Mouse (Mus musculus) testis, adult 2 months (tissue): ENCODE measurements at regions not wholly inside any gene's neighbourhood (a gene's known extent, or its start where the extent isn't known, plus 50 kb on each side); places are given as distances from the start of the nearest gene placed in this dataset.

Experiments used
- H3K27ac ChIP-seq: fragments of 200-500 bp; 2 replicates; pipeline ENCODE4 v1.5.1; 2012; ENCODE audit warnings: low read depth, low read length; ENCODE audit not compliant: control insufficient read depth, insufficient read depth
- H3K27me3 ChIP-seq: fragments of 200-500 bp; 2 replicates; pipeline ENCODE4 v1.6.1; 2012; ENCODE audit warnings: mild to moderate bottlenecking, low read length, moderate library complexity; ENCODE audit not compliant: control insufficient read depth, insufficient read depth
- H3K36me3 ChIP-seq: fragments of 200-500 bp; 2 replicates; pipeline ENCODE4 v1.6.1; 2012; ENCODE audit warnings: mild to moderate bottlenecking, low read length; ENCODE audit not compliant: control insufficient read depth, insufficient read depth
- H3K4me1 ChIP-seq: fragments of 200-500 bp; 2 replicates; pipeline ENCODE4 v1.6.1; 2012; ENCODE audit warnings: low read length; ENCODE audit not compliant: control insufficient read depth, insufficient read depth
- H3K4me3 ChIP-seq: fragments of 200-500 bp; 2 replicates; pipeline ENCODE4 v1.5.1; 2012; ENCODE audit warnings: low read depth, mild to moderate bottlenecking, low read length, moderate library complexity, mixed read lengths; ENCODE audit not compliant: control insufficient read depth
- CTCF ChIP-seq: fragments of 200-500 bp; IDR thresholded peaks from 2 replicates; pipeline ENCODE4 v1.5.1; 2012; ENCODE audit warnings: low read depth, mild to moderate bottlenecking, inconsistent platforms, low read length, moderate library complexity; ENCODE audit not compliant: control insufficient read depth, insufficient read depth, insufficient replicate concordance
- POLR2A ChIP-seq: fragments of 200-500 bp; IDR thresholded peaks from 2 replicates; pipeline ENCODE4 v1.6.1; 2012; ENCODE audit warnings: low read depth, mild to moderate bottlenecking, inconsistent platforms, low read length, moderate library complexity; ENCODE audit not compliant: control insufficient read depth

- H3K4me1 ChIP-seq: no peaks in the 10 kb centered on the region
- H3K36me3 ChIP-seq: no peaks in the 10 kb centered on the region
- no peak overlapping the region for H3K27ac ChIP-seq
- TF ChIP-seq POLR2A: no peak
- TF ChIP-seq CTCF: no peak
- no peak overlapping the region for H3K4me3 ChIP-seq
- no peaks in the 10 kb centered on the region for H3K27me3 ChIP-seq
These were observed 515.9 kb downstream of the Tns3 start for GRCm38 (mm10) chr11:8148485-8148825.

GRCm38 (mm10) chr11:8147790-8148484 is 516.4 kb downstream of the Tns3 start:
- TF ChIP-seq CTCF (no peak), POLR2A (no peak)
- no peak overlapping the region for H3K27ac ChIP-seq
- H3K36me3 ChIP-seq: no peaks in the 10 kb centered on the region
- H3K4me1 ChIP-seq: no peaks in the 10 kb centered on the region
- no peak overlapping the region for H3K4me3 ChIP-seq
- no peaks in the 10 kb centered on the region for H3K27me3 ChIP-seq

- Histone ChIP-seq H3K27me3 (no peaks in the 10 kb centered on the region), H3K4me3 (no peak overlapping the region), H3K4me1 (no peaks in the 10 kb centered on the region), H3K27ac (no peak overlapping the region), H3K36me3 (no peaks in the 10 kb centered on the region)
- TF ChIP-seq CTCF (peak; percentile 32; the same call in 1 of the 2 replicates), POLR2A (no peak)
These were observed 527.0 kb downstream of the Tns3 start for GRCm38 (mm10) chr11:8137366-8137765.

- TF ChIP-seq CTCF (no peak), POLR2A (no peak)
- Histone ChIP-seq H3K36me3 (no peaks in the 10 kb centered on the region), H3K27ac (no peak overlapping the region), H3K27me3 (no peaks in the 10 kb centered on the region), H3K4me3 (no peak overlapping the region), H3K4me1 (no peaks in the 10 kb centered on the region)
These were observed 527.7 kb downstream of the Tns3 start for GRCm38 (mm10) chr11:8136666-8137065.

GRCm38 (mm10) chr11:8109286-8109685 is 555.0 kb downstream of the Tns3 start:
- Histone ChIP-seq H3K27me3 (no peaks in the 10 kb centered on the region), H3K4me1 (no peaks in the 10 kb centered on the region), H3K27ac (no peak overlapping the region), H3K4me3 (no peak overlapping the region), H3K36me3 (no peaks in the 10 kb centered on the region)
- TF ChIP-seq POLR2A: no peak
- no peak for TF ChIP-seq CTCF

GRCm38 (mm10) chr11:8101091-8101490 is 563.2 kb downstream of the Tns3 start:
- Histone ChIP-seq H3K27me3 (no peaks in the 10 kb centered on the region), H3K4me3 (no peak overlapping the region), H3K4me1 (no peaks in the 10 kb centered on the region), H3K36me3 (no peaks in the 10 kb centered on the region), H3K27ac (no peak overlapping the region)
- TF ChIP-seq POLR2A (no peak), CTCF (no peak)

GRCm38 (mm10) chr11:8084328-8084727 is 580.0 kb downstream of the Tns3 start:
- Histone ChIP-seq H3K4me1 (no peaks in the 10 kb centered on the region), H3K36me3 (no peaks in the 10 kb centered on the region), H3K4me3 (no peak overlapping the region), H3K27me3 (no peaks in the 10 kb centered on the region), H3K27ac (no peak overlapping the region)
- TF ChIP-seq POLR2A (no peak), CTCF (no peak)

GRCm38 (mm10) chr11:8082811-8083210 is 581.5 kb downstream of the Tns3 start:
- H3K4me3 ChIP-seq: no peak overlapping the region
- H3K27ac ChIP-seq: no peak overlapping the region
- H3K36me3 ChIP-seq: no peaks in the 10 kb centered on the region
- no peaks in the 10 kb centered on the region for H3K27me3 ChIP-seq
- no peaks in the 10 kb centered on the region for H3K4me1 ChIP-seq
- TF ChIP-seq CTCF (no peak), POLR2A (no peak)
